ENCODE assay signal across 19 mouse cellular contexts in genomic region chr9:107599433-107599832, GRCm38 (mm10). TPM values are rescaled to one million over a fixed set of nuclear protein-coding genes. Genes with fewer than 3 reads are reported as not detected.
DNase-seq lines count a peak whose midpoint lies in the region; ATAC-seq and TF ChIP-seq lines count a peak whose summit lies in the region.
"Had no signal": no experiment of that assay in that cellular context is flagged by ENCODE, and none has a peak within 500 bp of the region (broad histone marks: within the 10 kb centered on the region; RNA-seq: fewer than 3 reads in every experiment).

No protein-coding gene starts in this region.

- 90% methylated on average over 9 of the region's 9 CpGs for WGBS in neural tube, embryonic 13.5 days

- no peaks in the 10 kb centered on the region for H3K27me3 ChIP-seq in neural tube, embryonic 13.5 days
- H3K27me3 ChIP-seq: embryonic facial prominence, embryonic 15.5 days had no signal

- H3K9ac ChIP-seq in neural tube, embryonic 13.5 days, result 0 out of 2 replicates have a peak overlapping the region, but pooled peaks have one; percentile 3
- H3K9ac ChIP-seq in ES-E14 (ENCODE audit: insufficient read depth, low read depth, low read length, poor library complexity, severe bottlenecking), result 0 out of 2 replicates have a peak overlapping the region, but pooled peaks have one; percentile 11
- H3K9ac ChIP-seq: embryonic facial prominence, embryonic 15.5 days had no signal

- H3K9me3 ChIP-seq in neural tube, embryonic 13.5 days, result no peaks in the 10 kb centered on the region
- no peaks in the 10 kb centered on the region for H3K9me3 ChIP-seq in ES-E14 (ENCODE audit: control insufficient read depth, insufficient read depth, low read depth, low read length)
- H3K9me3 ChIP-seq: embryonic facial prominence, embryonic 15.5 days; forebrain, embryonic 10.5 days; heart, embryonic 10.5 days; hindbrain, embryonic 10.5 days had no signal

- H3K4me2 ChIP-seq in neural tube, embryonic 13.5 days, result no peak overlapping the region
- H3K4me2 ChIP-seq: embryonic facial prominence, embryonic 15.5 days; hindbrain, embryonic 14.5 days had no signal

- H3K27ac ChIP-seq in gastrocnemius, adult 2 months, result peak overlapping the region; percentile 96
- H3K27ac ChIP-seq in neural tube, embryonic 13.5 days (replicated peaks), result no peak overlapping the region
- H3K27ac ChIP-seq in ES-E14 (ENCODE audit: insufficient read depth, low read depth, low read length, poor library complexity, severe bottlenecking), result no peak overlapping the region
- H3K27ac ChIP-seq: embryonic facial prominence, embryonic 15.5 days; hindbrain, embryonic 10.5 days; hindbrain, embryonic 14.5 days had no signal

- intact Hi-C loops in gastrocnemius, adult 2 months (cut with DNase I), result no loop called here
- intact Hi-C loops in gastrocnemius, postnatal 14 days (cut with DNase I; ENCODE audit: low total_unique reads), result no loop called here

- in situ Hi-C loops in ES-E14 (cut with MboI; ENCODE audit: low sequenced_read_pairs in 2 of 2, unreplicated experiment in 2 of 2), result no loop called here

- H3K36me3 ChIP-seq in neural tube, embryonic 13.5 days, result 0 out of 2 replicates have a peak, but pooled peaks cover 2% of the 10 kb centered on the region
- H3K36me3 ChIP-seq in ES-E14 (ENCODE audit: control insufficient read depth, insufficient read depth, low read length, poor library complexity, severe bottlenecking), result 0 out of 2 replicates have a peak, but pooled peaks cover 3% of the 10 kb centered on the region

- H3K4me1 ChIP-seq in neural tube, embryonic 13.5 days (replicated peaks), result peaks cover 16% of the 10 kb centered on the region
- peaks cover 4 to 18% of the 10 kb centered on the region in 2 experiments; a peak in 2 of 4 replicates for H3K4me1 ChIP-seq in ES-E14 (ENCODE audit: control insufficient read depth in 2 of 2, insufficient read depth in 2 of 2, low read length in 2 of 2, poor library complexity in 1 of 2)

- ATAC-seq in neural tube, embryonic 13.5 days (ENCODE audit: low read depth), result no peak
- ATAC-seq: activated CD4-positive, CD25-positive, alpha-beta regulatory T cell, adult 4 months; forebrain, embryonic 14.5 days had no signal

- TF ChIP-seq CTCF in gastrocnemius, adult 2 months (IDR thresholded peaks at IDR 0.05), result no peak

- DNase-seq in gastrocnemius, adult 2 months, result no peak
- DNase-seq in gastrocnemius, postnatal 14 days, result no peak
- DNase-seq in neural tube, embryonic 10.5 days (ENCODE audit: extremely low spot score, low spot score), result no peak
- no peak for DNase-seq in ES-E14 (ENCODE audit: low read depth, low spot score)
- DNase-seq in urinary bladder, postnatal 4 days (ENCODE audit: low spot score in 2 of 2), result no peak
- DNase-seq in spleen, postnatal 10 days (ENCODE audit: low spot score in 2 of 2), result no peak
- DNase-seq: adrenal gland, postnatal 25 days; embryo, embryonic 11 days; heart, adult 18-20 months had no signal

- peak overlapping the region; percentile 40 for H3K4me3 ChIP-seq in gastrocnemius, adult 2 months
- no peak overlapping the region; the same call in 1 of the 2 replicates for H3K4me3 ChIP-seq in neural tube, embryonic 13.5 days
- peak overlapping the region; percentile 1 to 46; a peak in 3 of 4 replicates for H3K4me3 ChIP-seq in ES-E14 (ENCODE audit: insufficient read depth in 1 of 2, low read depth in 1 of 2, low read length in 2 of 2, poor library complexity in 1 of 2, severe bottlenecking in 1 of 2)
- H3K4me3 ChIP-seq: embryonic facial prominence, embryonic 15.5 days; erythroblast, embryonic 14.5 days; forebrain, embryonic 10.5 days; heart, embryonic 10.5 days; hindbrain, embryonic 10.5 days had no signal

TF ChIP-seq in ES-E14, 5 proteins besides CTCF, POLR2A, EP300 and RAD21:
- no peak for TF ChIP-seq ZC3H11A (IDR thresholded peaks at IDR 0.05; ENCODE audit: borderline replicate concordance, low read depth, low read length)
- TF ChIP-seq MAFK (IDR thresholded peaks at IDR 0.05; ENCODE audit: insufficient read depth, low read depth, low read length), result no peak
- no peak for TF ChIP-seq HCFC1 (IDR thresholded peaks at IDR 0.05; ENCODE audit: borderline replicate concordance, insufficient read depth, low read length)
- TF ChIP-seq CHD2 (IDR thresholded peaks at IDR 0.05; ENCODE audit: low read depth, low read length), result no peak
- no peak for TF ChIP-seq ZNF384 (IDR thresholded peaks at IDR 0.05; ENCODE audit: low read depth, low read length)

RNA-seq across cellular contexts. Expression of gene Sema3b, which starts 9.6 kb away (rescaled TPM):
- total RNA-seq in gastrocnemius, adult 2 months (2021), result 10 to 100 TPM; 11.2 to 17.9 TPM
- total RNA-seq in gastrocnemius, postnatal 14 days (2021), result 10 to 100 TPM; 27.6 to 35.2 TPM
- polyA plus RNA-seq in neural tube, embryonic 13.5 days (2015; fragmentation: Nextera tagmentation; extraction: Ambion mirVana), result 6.5 and 9.0 TPM in 2 replicates
- total RNA-seq in ES-E14 (2012; rRNA removed), result 7.4 and 7.6 TPM in 2 replicates
- total RNA-seq: common myeloid progenitor, adult 5-6 weeks had no signal
- polyA plus RNA-seq: activated CD4-positive, CD25-positive, alpha-beta regulatory T cell, adult 4 months; erythroblast, embryonic 14.5 days had no signal

RNA-seq across cellular contexts. Expression of gene Ifrd2, which starts 12.0 kb away (rescaled TPM):
- 10 to 100 TPM; 48.5 to 50.4 TPM for total RNA-seq in gastrocnemius, adult 2 months (2021)
- total RNA-seq in gastrocnemius, postnatal 14 days (2021), result 10 to 100 TPM; 33.5 to 42.7 TPM
- polyA plus RNA-seq in neural tube, embryonic 13.5 days (2015; fragmentation: Nextera tagmentation; extraction: Ambion mirVana), result 13.5 and 17.4 TPM in 2 replicates
- 66.6 and 82.7 TPM in 2 replicates for total RNA-seq in ES-E14 (2012; rRNA removed)

RNA-seq across cellular contexts. Expression of gene Hyal3, which starts 18.8 kb away (rescaled TPM):
- under 1 TPM; 0.22 to 0.33 TPM for total RNA-seq in gastrocnemius, adult 2 months (2021)
- total RNA-seq in gastrocnemius, postnatal 14 days (2021), result under 1 TPM; 0.23 to 0.49 TPM
- 1.9 and 2.0 TPM in 2 replicates for polyA plus RNA-seq in neural tube, embryonic 13.5 days (2015; fragmentation: Nextera tagmentation; extraction: Ambion mirVana)
- 0.54 and 1.2 TPM in 2 replicates for total RNA-seq in ES-E14 (2012; rRNA removed)
- polyA plus RNA-seq: erythroblast, embryonic 14.5 days had no signal

RNA-seq across cellular contexts. Expression of gene Naa80, which starts 20.7 kb away (rescaled TPM):
- 10 to 100 TPM; 11.8 to 14.7 TPM for total RNA-seq in gastrocnemius, adult 2 months (2021)
- 10 to 100 TPM; 12.0 TPM for total RNA-seq in gastrocnemius, postnatal 14 days (2021)
- 15.9 and 19.0 TPM in 2 replicates for polyA plus RNA-seq in neural tube, embryonic 13.5 days (2015; fragmentation: Nextera tagmentation; extraction: Ambion mirVana)
- 7.3 and 13.3 TPM in 2 replicates for total RNA-seq in ES-E14 (2012; rRNA removed)

RNA-seq across cellular contexts. Expression of gene Hyal1, which starts 22.7 kb away (rescaled TPM):
- total RNA-seq in gastrocnemius, adult 2 months (2021), result 1 to 10 TPM; 1.6 to 2.4 TPM
- 1 to 10 TPM; 2.6 to 2.7 TPM for total RNA-seq in gastrocnemius, postnatal 14 days (2021)
- polyA plus RNA-seq in neural tube, embryonic 13.5 days (2015; fragmentation: Nextera tagmentation; extraction: Ambion mirVana), result 8.2 and 8.5 TPM in 2 replicates
- 11.8 and 19.2 TPM in 2 replicates for total RNA-seq in ES-E14 (2012; rRNA removed)
